Mouse (Mus musculus) megakaryocyte-erythroid progenitor cell, adult 5-6 weeks (primary cell): ENCODE data around the gene 9930104L06Rik. TPM values are rescaled to one million over a fixed set of nuclear protein-coding genes. Genes with fewer than 3 reads are reported as not detected.

Experiments
- ATAC-seq: replicated peaks from 2 replicates; pipeline ENCODE4 v1.8.0; 2016; ENCODE audit warnings: mild to moderate bottlenecking, inconsistent platforms; ENCODE audit not compliant: severe bottlenecking, poor library complexity, low FRiP score, low TSS enrichment
- total RNA-seq, 2 experiments: library from RNA; stranded (forward) in 1 of 2; stranded (reverse) in 1 of 2; fragments of 200-1000, 215-1000 nt in 1 of 2; fragments of >200 nt in 1 of 2; fragmentation: Nextera tagmentation in 1 of 2; gene quantifications; 2 replicates each; pipeline ENCODE4 v1.2.3; 2014 to 2017

Gene 9930104L06Rik
- total RNA-seq, 2 experiments from 2014 or later: 19.5 to 24.8 TPM

DNA sequence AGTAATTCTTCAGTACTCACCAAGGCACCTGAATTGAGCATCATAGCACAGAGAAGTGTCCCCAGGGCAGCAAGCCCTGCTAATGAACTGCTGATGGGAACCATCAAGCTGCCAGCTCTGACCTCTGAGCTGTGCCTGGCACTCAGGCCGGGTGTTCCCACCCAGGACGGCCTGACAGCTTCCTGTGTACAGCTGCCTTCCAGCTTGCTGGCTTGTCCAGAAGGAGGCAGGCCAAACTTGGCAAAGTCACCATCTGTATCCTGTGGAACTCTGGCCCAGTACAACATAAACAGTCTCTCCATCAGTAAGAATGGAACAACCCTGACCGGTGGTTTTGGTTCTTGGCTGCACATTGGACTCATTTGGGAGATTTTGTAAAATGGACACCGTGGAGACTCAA lies 16.7 kb downstream of the 9930104L06Rik start:
- no peak for ATAC-seq

DNA sequence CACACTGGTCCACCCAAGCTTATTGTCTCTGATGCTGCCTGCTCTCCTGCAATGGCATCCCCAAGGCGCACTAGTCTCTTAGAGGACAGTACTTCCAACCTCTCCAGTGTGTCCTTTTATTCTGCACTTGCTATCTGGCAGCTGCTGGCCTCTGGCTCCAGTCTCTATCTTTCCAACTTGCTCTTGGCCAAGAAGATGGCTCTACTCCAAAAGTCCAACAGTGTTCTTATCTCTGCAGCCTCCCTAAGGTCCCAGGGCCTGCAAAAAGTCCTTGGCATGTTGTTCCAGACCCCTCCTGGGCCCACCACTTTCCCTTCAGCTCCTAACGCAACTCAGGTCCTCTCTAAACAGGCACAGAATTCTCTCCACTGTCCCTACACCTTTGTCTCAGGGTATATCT lies 20.4 kb downstream of the 9930104L06Rik start:
- no peak for ATAC-seq

- ATAC-seq: no peak
These were observed 22.2 kb downstream of the 9930104L06Rik start for GRCm38 (mm10) chr4:124959062-124959461.

DNA sequence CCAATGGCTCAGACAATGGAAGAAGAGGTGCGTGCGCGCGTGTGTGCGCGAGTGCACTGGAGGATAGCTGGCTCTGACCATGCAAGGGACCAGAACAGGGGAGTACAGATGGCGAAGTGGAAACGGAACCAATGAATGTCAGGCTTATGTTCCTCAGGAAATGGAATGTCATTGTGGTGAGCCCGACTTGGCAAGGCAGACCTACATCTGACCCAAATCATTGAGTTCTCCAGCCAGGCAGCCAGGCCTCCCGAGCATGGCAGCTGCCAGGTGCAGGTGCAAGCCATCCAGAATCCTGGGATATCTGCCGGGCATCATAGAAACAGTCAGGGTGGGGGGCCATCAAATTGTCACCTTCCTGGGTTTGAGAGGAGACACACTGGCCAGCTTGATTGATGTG lies 24.1 kb downstream of the 9930104L06Rik start:
- ATAC-seq: no peak

DNA sequence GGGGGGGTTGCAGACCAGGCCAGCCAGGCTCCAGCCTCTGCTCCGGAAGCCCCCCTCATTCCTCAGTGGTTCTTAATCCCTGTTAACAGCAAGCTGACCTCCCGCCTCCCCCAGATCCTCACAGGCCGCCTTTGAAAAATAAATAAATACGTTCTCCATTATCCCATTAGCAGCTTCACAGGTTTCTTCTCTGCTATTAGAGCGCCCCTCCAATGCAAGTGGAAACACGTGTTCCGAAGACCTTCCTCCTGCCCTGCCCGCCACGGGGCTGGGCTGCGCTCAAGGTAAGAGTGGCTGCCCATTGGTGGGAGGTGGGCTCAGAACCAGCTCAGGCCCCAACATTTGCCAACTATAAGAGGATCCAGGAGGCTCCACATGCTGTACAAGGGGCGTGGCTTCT lies 25.7 kb downstream of the 9930104L06Rik start:
- no peak for ATAC-seq

DNA sequence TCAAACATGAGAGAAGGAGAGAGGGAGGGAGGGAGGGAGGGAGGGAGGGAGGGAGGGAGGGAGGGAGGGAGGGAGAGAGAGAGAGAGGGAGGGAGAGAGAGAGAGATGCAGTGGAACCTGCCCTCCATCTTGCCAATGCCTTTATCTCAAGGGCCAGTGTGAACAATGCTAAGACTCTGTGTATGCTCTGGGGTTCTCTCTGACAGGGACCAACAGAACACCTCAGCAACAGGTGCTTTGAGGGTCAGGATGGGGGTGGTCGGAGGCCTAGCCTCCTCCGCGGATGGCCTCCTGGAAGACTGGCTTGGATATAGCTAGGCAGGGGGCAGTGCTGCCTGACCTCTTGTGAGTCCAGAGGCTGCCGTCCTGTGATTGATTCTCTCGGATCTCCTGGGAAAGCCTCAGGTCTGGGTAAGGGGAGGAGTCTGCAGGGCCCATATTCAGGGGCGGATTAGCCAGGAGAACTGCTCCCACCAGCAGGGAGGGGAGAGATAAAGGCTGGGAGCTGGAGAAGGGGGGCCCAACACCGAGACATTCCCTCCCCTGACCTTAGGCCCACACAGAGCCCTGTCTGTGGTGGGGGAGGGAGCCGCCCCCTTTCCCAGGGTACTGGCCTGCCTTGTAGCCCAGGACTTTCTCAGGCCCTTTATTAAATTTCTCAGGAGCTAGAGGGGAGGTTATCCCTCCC lies 28.2 kb downstream of the 9930104L06Rik start:
- no peak for ATAC-seq

- ATAC-seq: no peak
These were observed 31.9 kb downstream of the 9930104L06Rik start for GRCm38 (mm10) chr4:124968711-124969110.

DNA sequence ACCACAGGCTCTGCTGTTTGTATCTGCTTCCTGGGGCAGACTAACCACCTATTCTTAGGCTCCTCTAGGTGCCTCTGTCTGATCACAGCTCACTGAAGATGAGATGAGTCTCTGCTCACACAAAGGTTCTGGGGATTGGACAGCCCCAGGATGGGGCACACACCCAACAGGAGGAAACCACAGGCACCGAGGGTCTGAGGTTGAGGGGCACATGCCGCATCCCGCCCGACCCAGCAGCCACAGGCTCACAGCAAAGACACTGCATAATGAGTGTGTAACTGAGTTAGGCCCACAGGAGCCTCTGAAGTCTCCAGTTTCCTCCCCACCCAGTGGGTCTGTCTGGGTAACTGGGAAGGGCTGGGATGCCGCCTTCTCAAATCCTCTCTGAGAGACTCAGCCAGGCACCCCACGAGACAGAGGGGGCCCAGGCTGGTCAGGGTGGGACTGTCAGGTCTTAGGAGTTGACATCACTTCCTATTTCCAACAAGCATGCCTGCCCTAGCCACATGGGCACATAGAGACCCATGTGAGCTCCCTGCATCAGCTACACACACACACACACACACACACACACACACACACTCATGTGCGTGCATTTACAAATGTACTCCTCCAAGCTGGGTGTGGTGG lies 32.5 kb downstream of the 9930104L06Rik start:
- ATAC-seq: peak; percentile 27; the same call in 1 of the 2 replicates

GRCm38 (mm10) chr4:124970194-124970593 lies 33.3 kb downstream of the 9930104L06Rik start:
- no peak for ATAC-seq

GRCm38 (mm10) chr4:124970677-124971076 lies 33.8 kb downstream of the 9930104L06Rik start:
- no peak for ATAC-seq

- ATAC-seq: no peak
These were observed 34.2 kb downstream of the 9930104L06Rik start for GRCm38 (mm10) chr4:124971094-124971493.

DNA sequence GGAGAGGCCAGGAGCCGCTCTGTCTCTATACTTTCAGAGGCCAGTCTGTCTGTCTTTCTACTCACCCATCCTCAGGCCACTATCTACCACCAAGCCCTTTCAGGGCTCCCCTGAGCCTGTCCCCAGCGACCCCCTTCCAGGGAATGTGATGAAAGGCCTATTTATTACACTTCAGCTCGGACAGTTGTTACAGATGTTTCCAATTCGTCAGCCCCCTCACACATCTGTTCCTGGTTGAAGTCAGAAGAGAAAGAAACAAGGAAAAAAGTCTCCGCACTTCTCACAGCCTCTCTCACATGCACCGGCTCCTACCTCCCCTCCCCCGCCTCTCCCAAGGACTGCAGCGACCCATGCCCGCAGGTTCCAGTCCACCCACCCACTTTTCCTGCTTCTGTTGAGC lies 35.5 kb downstream of the 9930104L06Rik start:
- ATAC-seq: no peak

DNA sequence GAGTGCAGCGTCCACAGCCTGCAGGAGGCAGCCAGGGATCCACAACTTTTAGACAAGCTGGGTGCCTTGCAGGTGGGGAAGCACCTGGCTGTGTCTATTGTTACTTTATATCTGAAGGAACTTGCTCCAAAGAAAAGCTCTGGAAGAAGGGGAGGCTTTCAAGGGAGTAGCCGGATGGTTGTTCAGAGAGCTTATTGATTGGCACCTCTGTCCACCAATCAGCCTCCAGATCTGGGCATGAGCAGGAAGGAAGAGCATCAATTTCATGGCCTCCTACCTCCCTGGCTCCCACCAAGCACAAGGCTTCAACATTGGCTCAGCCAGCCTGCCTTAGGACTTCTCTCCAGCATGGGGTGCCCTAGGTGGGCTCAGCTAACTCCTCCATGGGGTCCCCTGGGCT lies 36.4 kb downstream of the 9930104L06Rik start:
- ATAC-seq: no peak

DNA sequence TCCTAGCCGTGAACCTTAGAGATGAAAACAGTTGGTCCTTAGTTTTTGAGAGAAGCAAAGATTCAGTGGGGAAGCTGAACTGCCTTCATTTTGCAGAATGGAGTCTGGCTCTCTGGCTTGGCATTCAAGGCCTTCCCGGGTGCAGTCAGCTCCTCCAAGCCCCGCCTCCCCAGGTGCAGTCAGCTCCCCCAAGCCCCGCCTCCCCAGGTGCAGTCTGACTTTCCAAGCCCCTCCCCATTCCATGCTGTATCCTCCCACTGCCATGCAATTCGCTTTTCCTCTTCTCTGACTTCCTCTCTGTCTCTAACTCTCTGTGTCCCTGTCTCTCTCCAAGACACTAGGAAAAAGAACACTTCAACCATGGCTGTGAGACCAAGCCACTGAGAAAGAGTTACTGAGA lies 41.4 kb downstream of the 9930104L06Rik start:
- no peak for ATAC-seq

DNA sequence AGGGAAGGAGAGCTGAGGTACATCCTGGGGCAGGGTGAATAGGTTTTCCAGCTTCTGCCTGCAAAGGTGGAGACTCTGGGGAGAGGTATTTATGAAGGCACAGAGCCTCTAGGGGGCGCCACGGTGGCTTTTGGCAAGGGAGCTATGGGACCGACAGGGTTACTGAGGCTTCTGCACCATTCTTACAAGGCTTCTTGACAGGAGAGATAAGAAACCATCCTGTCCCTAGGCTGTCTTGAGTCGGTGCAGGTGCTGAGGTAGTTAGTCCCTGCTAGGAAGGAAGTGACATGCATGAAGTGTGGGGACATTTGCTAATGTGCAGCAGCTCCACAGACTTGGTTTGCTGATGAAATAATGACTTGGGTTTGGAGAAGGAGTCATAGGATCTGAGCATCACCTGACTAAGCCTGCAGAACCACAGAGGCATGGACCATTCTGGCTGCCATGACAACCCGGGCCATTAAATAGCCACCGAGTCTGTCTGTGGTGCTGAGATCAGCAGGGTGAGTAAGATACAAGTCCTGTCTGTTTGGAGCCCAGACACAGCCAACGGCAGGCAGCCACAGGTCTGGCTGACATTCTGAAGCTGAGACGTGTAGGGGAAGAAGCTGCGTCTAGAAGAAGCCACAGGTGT lies 47.2 kb downstream of the 9930104L06Rik start:
- peak; percentile 69 for ATAC-seq

- ATAC-seq: no peak
These were observed 48.2 kb downstream of the 9930104L06Rik start for GRCm38 (mm10) chr4:124984871-124985670.

- no peak for ATAC-seq
These were observed 49.1 kb downstream of the 9930104L06Rik start, which contains the start of gene Rspo1 for GRCm38 (mm10) chr4:124985671-124986602. TSS of gene Rspo1 (plus strand) at chr4:124986430.

GRCm38 (mm10) chr4:124986739-124987710 lies 50.2 kb downstream of the 9930104L06Rik start:
- ATAC-seq: no peak
